Mouse (Mus musculus): Measurements from ENCODE around the gene Fam50b.

Fam50b gene

GRCm38 (mm10) chr13:34741254-34741653, 6.6 kb downstream of the Fam50b start:
- no peak for DNase-seq

DNA sequence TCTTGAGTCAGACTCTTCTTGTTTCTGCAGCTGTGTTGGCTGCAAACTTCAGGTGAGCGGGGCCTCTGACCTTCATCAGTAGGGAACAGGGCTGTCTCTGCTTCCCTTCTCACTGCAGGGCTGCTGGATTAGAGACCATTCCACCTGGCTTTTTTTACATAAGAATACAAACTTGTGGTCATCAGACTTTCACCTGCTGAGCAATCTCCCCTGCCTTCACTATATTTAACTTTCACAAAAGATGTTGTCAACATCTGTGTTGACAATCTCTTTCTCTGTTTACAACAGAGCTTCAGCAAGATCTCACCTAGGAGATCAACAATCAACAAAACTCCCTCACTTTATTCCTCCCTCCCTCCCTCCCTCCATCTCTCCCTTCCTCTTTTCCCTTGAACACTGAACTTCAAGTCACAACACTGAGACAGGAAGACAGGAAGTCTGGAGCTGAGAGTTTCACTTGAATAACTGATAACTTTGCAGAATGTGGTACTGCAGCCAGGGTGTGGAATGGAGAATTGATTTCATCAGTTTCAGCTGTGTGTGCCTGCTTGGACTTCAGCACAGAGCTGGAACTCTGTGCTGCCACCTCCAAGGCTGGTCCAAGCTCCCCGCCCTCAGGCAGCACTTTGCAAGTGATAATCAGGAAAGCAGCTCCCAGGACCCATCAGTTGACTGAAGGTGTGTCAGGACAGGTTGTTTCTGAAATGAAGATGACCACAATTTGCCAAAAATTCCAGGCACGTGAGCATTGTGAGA, 7.3 kb downstream of the Fam50b start:
- DNase-seq: no peak

DNA sequence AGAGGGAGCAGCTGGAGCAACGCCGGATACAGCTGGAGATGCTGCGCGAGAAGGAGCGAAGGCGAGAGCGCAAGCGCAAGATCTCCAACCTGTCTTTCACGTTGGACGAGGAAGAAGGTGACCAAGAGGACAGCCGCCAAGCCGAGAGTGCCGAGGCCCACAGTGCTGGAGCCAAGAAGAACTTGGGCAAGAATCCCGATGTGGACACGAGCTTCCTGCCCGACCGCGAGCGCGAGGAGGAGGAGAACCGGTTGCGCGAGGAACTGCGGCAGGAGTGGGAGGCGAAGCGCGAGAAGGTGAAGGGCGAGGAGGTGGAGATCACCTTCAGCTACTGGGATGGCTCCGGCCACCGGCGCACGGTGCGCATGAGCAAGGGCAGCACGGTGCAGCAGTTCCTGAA, 12.2 kb downstream of the Fam50b start:
- no peak for DNase-seq

DNA sequence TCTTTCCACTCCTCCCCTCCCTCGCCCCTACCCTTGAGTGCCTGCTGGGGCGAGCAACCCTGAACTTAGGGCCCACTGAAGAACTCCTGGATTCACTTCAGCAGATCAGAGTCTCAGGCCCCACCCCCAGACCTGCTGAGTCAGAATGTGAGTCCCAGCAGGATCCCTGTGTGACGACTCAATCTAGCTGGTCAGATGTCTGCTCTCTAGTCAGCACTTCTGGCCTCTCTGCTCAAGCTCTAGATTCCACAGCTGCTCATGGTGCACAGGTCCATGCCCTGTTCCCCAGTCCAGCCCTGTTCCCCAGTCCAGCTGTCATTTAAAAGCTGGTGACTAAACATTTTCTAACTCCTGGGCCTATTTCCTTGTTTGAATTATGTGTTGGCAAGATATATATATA, 13.9 kb downstream of the Fam50b start:
- DNase-seq: no peak

- no peak for DNase-seq
These were observed 24.6 kb downstream of the Fam50b start for GRCm38 (mm10) chr13:34759202-34759601.

- no peak for DNase-seq
These were observed 26.1 kb downstream of the Fam50b start for GRCm38 (mm10) chr13:34760518-34761287.

DNA sequence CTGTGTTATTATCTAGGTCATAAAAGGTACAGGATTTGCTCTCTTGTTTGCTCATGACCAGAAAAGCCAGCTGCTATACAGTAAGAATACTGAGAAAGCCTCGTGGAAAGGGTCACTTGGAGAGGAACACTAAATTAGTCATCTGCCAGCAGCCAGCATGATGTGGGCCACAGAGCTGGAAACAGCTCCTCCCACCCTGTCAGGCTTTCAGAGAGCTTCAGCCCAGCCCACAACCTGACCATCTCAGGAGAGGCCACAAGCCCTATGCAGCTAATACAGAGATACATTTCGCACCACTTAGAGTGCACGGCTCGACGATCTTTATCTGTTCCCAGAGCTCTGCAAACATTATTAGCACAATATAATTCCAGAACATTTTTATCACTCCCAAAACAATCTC, 27.5 kb downstream of the Fam50b start:
- no peak for DNase-seq

DNA sequence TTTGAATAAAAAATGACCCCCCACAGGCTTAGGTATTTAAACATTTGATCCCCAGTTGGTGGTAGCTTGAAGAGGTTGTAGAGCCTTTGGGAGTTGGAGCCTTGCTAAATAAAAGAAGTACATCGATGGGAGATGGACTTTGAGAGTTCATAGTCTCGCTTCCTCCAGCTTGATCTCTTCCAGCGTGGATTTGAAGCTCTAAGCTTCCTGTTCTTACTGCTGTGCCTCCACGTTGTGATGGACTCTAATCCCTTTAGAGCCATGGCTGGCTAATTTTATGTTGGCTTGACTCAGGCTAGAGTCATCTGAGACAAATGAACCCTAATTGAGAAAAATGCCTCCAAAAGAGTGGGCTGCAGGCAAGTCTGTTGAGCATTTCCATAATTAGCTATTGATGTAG, 28.2 kb downstream of the Fam50b start:
- DNase-seq: no peak

DNA sequence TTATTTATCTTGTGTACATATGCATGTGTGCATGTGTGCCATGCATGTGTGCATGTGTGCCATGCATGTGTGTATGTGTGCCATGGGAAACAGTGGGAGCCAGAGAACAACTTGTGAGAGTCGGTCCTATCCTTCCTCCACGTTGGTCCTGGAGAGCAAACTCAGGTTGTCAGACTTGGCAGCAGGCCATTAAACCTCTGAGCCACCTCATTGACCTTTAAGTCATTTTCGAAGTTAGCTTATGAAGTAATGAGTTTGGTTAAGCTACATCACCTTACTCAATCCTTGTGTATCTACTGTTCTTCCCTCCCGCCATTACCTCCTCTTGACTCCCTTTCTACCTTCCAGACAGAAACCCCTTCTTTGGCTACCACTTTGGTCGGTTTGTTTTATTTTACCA, 30.6 kb downstream of the Fam50b start:
- DNase-seq: no peak

- no peak for DNase-seq
These were observed 31.9 kb downstream of the Fam50b start for GRCm38 (mm10) chr13:34766572-34766971.

GRCm38 (mm10) chr13:34767527-34768292, 33.1 kb downstream of the Fam50b start:
- DNase-seq: no peak

DNA sequence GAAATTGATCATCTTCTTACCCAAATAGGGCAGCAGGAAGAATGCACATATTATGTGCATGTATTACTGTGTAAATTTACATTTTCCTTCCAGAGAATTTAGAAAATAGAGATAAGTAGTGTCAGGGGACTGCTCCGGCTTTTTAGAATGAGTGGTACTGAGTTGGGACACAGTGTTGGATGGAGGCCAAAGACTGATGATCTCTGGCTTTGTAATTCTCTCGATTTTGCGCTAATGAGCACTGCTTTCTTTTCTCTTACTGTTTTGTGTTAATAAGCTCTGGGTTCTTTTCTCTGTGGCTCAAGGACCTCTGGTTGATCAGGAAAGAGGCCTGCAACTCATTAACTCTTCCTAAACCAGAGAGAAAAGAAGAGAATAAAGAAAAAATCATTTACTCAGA, 42.1 kb downstream of the Fam50b start:
- DNase-seq: no peak

GRCm38 (mm10) chr13:34780856-34781610, 46.4 kb downstream of the Fam50b start:
- DNase-seq: no peak

- no peak for DNase-seq
These were observed 47.0 kb downstream of the Fam50b start for GRCm38 (mm10) chr13:34781611-34782009.

DNA sequence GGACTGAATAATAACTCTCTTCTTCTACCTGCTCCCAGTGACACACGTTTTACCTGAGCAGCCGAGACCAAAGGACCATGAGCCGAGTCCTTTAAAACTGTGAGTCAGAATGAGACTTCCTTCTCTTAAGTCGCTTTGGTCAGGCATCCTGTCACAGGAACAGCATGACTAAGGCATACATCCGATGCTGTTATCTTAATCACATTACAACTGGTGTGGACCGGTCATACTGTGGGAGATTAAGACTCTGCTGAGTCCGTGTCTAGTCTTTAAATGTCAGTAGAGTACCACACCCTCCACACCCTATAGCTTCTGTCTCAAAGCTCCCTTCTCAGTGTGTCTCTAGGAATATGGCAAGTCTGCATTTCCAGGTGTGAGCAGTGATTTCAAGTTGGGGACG, 50.2 kb downstream of the Fam50b start:
- DNase-seq: no peak

DNA sequence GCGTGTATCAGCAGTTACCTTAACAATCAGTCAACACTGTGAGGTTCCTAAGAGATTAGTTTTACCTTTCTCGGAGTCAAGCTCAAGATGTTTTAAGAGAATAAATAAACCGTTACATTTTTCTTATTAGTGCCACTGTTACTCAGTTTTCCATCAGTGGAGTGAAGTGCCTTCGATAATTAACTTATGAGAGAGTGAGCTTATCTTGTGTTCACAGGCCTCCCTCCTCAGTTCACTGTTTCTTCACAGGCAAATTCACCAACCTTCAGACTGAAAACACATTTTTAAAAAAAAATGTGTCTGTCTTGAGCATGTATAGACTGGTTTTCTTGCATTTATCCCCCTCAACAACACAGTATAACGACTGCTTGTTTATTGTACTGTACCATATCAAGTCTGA, 52.0 kb downstream of the Fam50b start:
- DNase-seq: no peak

DNA sequence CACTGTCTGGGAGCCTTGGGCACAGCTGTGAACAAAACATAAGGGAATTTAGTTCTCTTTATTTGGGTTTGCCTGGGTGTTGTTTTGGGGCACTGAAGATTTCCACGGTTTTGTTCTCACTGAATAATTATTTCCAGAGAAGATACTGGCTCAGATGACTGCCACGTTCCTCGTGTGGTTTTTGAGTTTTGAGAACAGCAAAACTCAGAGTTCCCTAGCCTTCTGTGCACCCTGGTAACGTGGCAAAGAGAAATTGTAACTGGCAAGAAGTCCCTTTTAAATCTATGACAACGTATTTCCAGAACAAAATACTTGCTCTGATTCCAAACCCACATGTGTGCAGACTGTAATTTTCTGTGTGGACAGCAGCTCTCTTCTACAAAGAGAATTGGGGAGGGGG, 52.9 kb downstream of the Fam50b start:
- DNase-seq: no peak

GRCm38 (mm10) chr13:34789176-34789818, 54.6 kb downstream of the Fam50b start:
- DNase-seq: no peak

- DNase-seq: no peak
These were observed 58.4 kb downstream of the Fam50b start for GRCm38 (mm10) chr13:34793066-34793465.

GRCm38 (mm10) chr13:34793816-34794215, 59.2 kb downstream of the Fam50b start:
- peak; percentile 65 for DNase-seq

DNA sequence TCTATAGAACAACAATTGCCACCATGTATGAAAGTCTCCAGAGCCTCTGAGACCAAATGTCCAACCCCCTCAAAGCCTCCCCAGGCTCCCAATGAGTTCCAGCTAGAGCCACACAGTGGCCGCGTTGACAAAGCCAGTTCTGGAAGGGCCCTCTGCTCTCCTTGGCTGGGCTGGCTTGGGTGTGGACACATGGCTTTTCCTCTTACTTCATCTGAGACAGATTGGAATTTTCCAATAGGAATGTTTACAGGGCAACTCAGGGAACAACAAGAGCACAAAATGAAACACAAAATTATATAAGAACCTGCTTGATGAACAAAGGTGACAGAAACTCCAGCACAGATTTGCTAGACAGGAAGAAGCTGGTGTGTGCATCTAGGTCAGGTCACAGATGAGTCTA, 59.8 kb downstream of the Fam50b start:
- DNase-seq: no peak

All from thymus, postnatal 14 days (tissue).